ENCODE assay signal across 8 mouse cellular contexts in genomic region chr2:119113121-119113925, GRCm38 (mm10). TPM values are rescaled to one million over a fixed set of nuclear protein-coding genes. Genes with fewer than 3 reads are reported as not detected.
DNase-seq lines count a peak whose midpoint lies in the region; ATAC-seq lines count a peak whose summit lies in the region.

No protein-coding gene starts in this region.

- H3K9ac ChIP-seq in kidney, embryonic 14.5 days (ENCODE audit: low read depth, low read length), result peak overlapping the region; percentile 77
- peak overlapping the region; percentile 65 for H3K9ac ChIP-seq in hindbrain, embryonic 11.5 days (ENCODE audit: low read depth, low read length)
- peak overlapping the region; percentile 66 for H3K9ac ChIP-seq in midbrain, embryonic 12.5 days (replicated peaks)

- peaks cover 18% of the 10 kb centered on the region for H3K4me1 ChIP-seq in kidney, embryonic 14.5 days (ENCODE audit: control insufficient read depth, insufficient read depth, low read length)
- no peaks in the 10 kb centered on the region for H3K4me1 ChIP-seq in hindbrain, embryonic 11.5 days (replicated peaks; ENCODE audit: control insufficient read depth, insufficient read depth, low read length)
- peaks cover 16% of the 10 kb centered on the region for H3K4me1 ChIP-seq in midbrain, embryonic 12.5 days

- peak overlapping the region; percentile 93 for H3K4me2 ChIP-seq in kidney, embryonic 14.5 days (replicated peaks; ENCODE audit: low read depth, low read length)
- H3K4me2 ChIP-seq in hindbrain, embryonic 11.5 days (replicated peaks; ENCODE audit: low read depth, low read length), result peak overlapping the region; percentile 90
- H3K4me2 ChIP-seq in midbrain, embryonic 12.5 days (replicated peaks), result peak overlapping the region; percentile 99

- DNase-seq in kidney, postnatal 25 days, result no peak
- DNase-seq in NIH3T3 (ENCODE audit: low read depth), result peak; percentile 16
- no peak for DNase-seq in hindbrain, embryonic 11.5 days (ENCODE audit: low spot score)
- no peak for DNase-seq in frontal cortex, postnatal 14 days (ENCODE audit: low spot score in 2 of 2)
- no peak for DNase-seq in thymus, postnatal 36 days
- no peak for DNase-seq in kidney, adult 11 months

- no peaks in the 10 kb centered on the region for H3K27me3 ChIP-seq in kidney, embryonic 14.5 days (ENCODE audit: control insufficient read depth, insufficient read depth, low read length)
- H3K27me3 ChIP-seq in hindbrain, embryonic 11.5 days (ENCODE audit: control insufficient read depth, insufficient read depth, low read length), result no peaks in the 10 kb centered on the region
- H3K27me3 ChIP-seq in midbrain, embryonic 12.5 days, result no peaks in the 10 kb centered on the region

- ATAC-seq in kidney, embryonic 14.5 days (ENCODE audit: low FRiP score, low TSS enrichment), result peak; percentile 26; the same call in 1 of the 2 replicates
- ATAC-seq in hindbrain, embryonic 11.5 days (ENCODE audit: low FRiP score), result 0 out of 2 replicates have a peak, but pooled peaks have one; percentile 9
- peak; percentile 14; the same call in 1 of the 2 replicates for ATAC-seq in midbrain, embryonic 12.5 days (ENCODE audit: low FRiP score, low read depth)

- H3K27ac ChIP-seq in kidney, embryonic 14.5 days (ENCODE audit: low read depth, low read length), result peak overlapping the region; percentile 90; the same call in 1 of the 2 replicates
- H3K27ac ChIP-seq in hindbrain, embryonic 11.5 days (ENCODE audit: low read depth, low read length), result no peak overlapping the region
- 0 out of 2 replicates have a peak overlapping the region, but pooled peaks have one; percentile 80 for H3K27ac ChIP-seq in midbrain, embryonic 12.5 days (replicated peaks)

- 12% methylated on average over 20 of the region's 20 CpGs for WGBS in kidney, embryonic 14.5 days
- 16% methylated on average over 20 of the region's 20 CpGs for whole genome bisulfite sequencing in hindbrain, embryonic 11.5 days
- 17% methylated on average over 20 of the region's 20 CpGs for WGBS in midbrain, embryonic 12.5 days

- H3K9me3 ChIP-seq in kidney, embryonic 14.5 days (ENCODE audit: control insufficient read depth, low read length), result no peaks in the 10 kb centered on the region
- no peaks in the 10 kb centered on the region for H3K9me3 ChIP-seq in hindbrain, embryonic 11.5 days (ENCODE audit: control insufficient read depth, low read length)
- no peaks in the 10 kb centered on the region for H3K9me3 ChIP-seq in midbrain, embryonic 12.5 days

- H3K4me3 ChIP-seq in kidney, embryonic 14.5 days (ENCODE audit: low read length), result peak overlapping the region; percentile 85
- H3K4me3 ChIP-seq in hindbrain, embryonic 11.5 days (ENCODE audit: low read depth, low read length), result peak overlapping the region; percentile 69
- H3K4me3 ChIP-seq in midbrain, embryonic 12.5 days, result peak overlapping the region; percentile 75

- H3K36me3 ChIP-seq in kidney, embryonic 14.5 days (ENCODE audit: control insufficient read depth, insufficient read depth, low read length), result peaks cover 21% of the 10 kb centered on the region; the same call in 1 of the 2 replicates
- H3K36me3 ChIP-seq in hindbrain, embryonic 11.5 days (ENCODE audit: control insufficient read depth, insufficient read depth, low read length), result no peaks in the 10 kb centered on the region
- H3K36me3 ChIP-seq in midbrain, embryonic 12.5 days, result 0 out of 2 replicates have a peak, but pooled peaks cover 7% of the 10 kb centered on the region

RNA-seq across cellular contexts. Expression of gene Rad51, which starts 0.7 kb away (rescaled TPM):
- 40.0 and 51.9 TPM in 2 replicates for polyA plus RNA-seq in kidney, embryonic 14.5 days (2014; fragmentation: Nextera tagmentation; extraction: Ambion mirVana)
- 48.1 and 57.9 TPM in 2 replicates for polyA plus RNA-seq in hindbrain, embryonic 11.5 days (2014; fragmentation: Nextera tagmentation; extraction: Ambion mirVana)
- 46.3 and 51.3 TPM in 2 replicates for polyA plus RNA-seq in midbrain, embryonic 12.5 days (2016; fragmentation: Nextera tagmentation; extraction: Ambion mirVana)

RNA-seq across cellular contexts. Expression of gene Rmdn3, which starts 43.5 kb away (rescaled TPM):
- polyA plus RNA-seq in kidney, embryonic 14.5 days (2014; fragmentation: Nextera tagmentation; extraction: Ambion mirVana), result 35.8 and 41.9 TPM in 2 replicates
- 43.6 and 45.7 TPM in 2 replicates for polyA plus RNA-seq in hindbrain, embryonic 11.5 days (2014; fragmentation: Nextera tagmentation; extraction: Ambion mirVana)
- 43.8 and 47.5 TPM in 2 replicates for polyA plus RNA-seq in midbrain, embryonic 12.5 days (2016; fragmentation: Nextera tagmentation; extraction: Ambion mirVana)

RNA-seq across cellular contexts. Expression of gene Gchfr, which starts 54.2 kb away (rescaled TPM):
- 35.5 and 41.7 TPM in 2 replicates for polyA plus RNA-seq in kidney, embryonic 14.5 days (2014; fragmentation: Nextera tagmentation; extraction: Ambion mirVana)
- 4.9 and 5.4 TPM in 2 replicates for polyA plus RNA-seq in hindbrain, embryonic 11.5 days (2014; fragmentation: Nextera tagmentation; extraction: Ambion mirVana)
- 2.7 and 3.3 TPM in 2 replicates for polyA plus RNA-seq in midbrain, embryonic 12.5 days (2016; fragmentation: Nextera tagmentation; extraction: Ambion mirVana)
